Mouse (Mus musculus): Measurements from ENCODE around the gene Sephs2. TPM values are rescaled to one million over a fixed set of nuclear protein-coding genes. Genes with fewer than 3 reads are reported as not detected.
A peak's percentile ranks its signal among the peaks of the same experiment; 100 is the strongest.
"Not testable (repeated sequence)": the region's sequence is repeated elsewhere in the genome, so short reads cannot be mapped to it uniquely, and the experiment has no call there.

Gene Sephs2
- total RNA-seq, 2 experiments from 2014 or later: 86.4 to 88.8 TPM

DNA sequence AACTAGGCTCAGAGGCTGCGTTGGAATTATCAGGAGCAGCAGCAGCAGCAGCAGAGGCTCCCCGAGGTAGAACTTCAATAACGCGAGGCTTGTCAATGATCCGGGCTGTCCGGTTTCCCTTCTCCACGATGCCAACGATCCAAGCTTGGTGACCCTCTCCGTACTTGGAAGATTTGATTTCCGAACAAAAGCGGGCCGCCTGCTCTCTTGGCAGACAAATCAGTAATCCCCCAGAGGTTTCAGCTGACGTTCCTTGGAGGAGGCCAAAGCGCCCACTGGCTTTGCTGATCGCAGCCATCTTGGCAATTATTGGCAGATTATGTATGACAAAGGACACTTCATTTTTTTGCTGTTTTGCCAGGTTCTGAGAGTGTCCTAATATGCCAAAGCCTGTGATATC lies 1.3 kb downstream of the Sephs2 start:
- no peak for DNase-seq (ENCODE audit: low spot score in 2 of 2)

DNA sequence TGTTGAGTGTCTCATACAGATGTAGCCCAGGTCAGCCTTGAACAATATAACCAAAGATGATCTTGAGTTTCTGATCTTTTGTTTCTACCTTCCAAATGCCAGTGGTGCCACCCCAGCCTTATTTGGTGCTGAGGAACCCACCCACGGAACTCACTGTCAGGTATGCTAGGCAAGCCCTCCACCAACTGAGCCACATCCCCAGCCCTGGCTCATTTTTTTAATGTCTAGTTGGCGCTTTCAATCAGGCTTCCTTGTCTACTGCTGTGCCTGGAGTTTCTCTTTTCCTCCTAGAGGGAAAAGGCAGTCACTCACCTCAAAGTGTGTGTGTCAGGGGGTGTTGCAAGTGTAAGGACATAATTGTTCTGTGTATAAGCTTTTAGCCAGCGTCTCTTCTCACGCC lies 2.8 kb downstream of the Sephs2 start:
- no peak for DNase-seq (ENCODE audit: low spot score in 2 of 2)

GRCm38 (mm10) chr7:127270666-127271065 lies 3.2 kb downstream of the Sephs2 start:
- no peak for DNase-seq (ENCODE audit: low spot score in 2 of 2)

DNA sequence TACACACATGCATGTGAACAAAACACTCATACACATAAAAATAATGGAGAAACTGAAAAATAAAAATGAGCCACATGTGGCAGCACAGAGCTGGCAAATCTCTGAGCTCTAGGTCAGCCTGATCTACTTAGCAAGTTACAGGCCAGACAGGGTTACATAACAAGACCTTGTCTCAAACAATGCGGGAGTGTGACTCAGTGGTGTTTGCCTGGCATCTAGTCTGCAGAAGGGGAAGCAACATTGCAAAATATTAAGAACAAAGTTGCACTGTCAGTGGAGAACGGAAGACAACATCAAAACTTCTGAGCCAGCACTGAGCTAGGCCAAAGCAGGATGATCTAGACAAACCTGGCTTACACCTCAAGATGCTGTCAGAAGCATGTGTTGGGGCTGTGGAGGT lies 3.6 kb downstream of the Sephs2 start:
- no peak for DNase-seq (ENCODE audit: low spot score in 2 of 2)

GRCm38 (mm10) chr7:127263526-127263925 lies 10.3 kb downstream of the Sephs2 start:
- DNase-seq (ENCODE audit: low spot score in 2 of 2): no peak

GRCm38 (mm10) chr7:127262218-127262961 lies 11.5 kb downstream of the Sephs2 start:
- DNase-seq (ENCODE audit: low spot score in 2 of 2): no peak

GRCm38 (mm10) chr7:127260309-127261111 lies 13.3 kb downstream of the Sephs2 start, which contains the start of gene Dctpp1:
Gene Dctpp1 (minus strand): TSS chr7:127260709.
- peak; percentile 88 to 90 for DNase-seq (ENCODE audit: low spot score in 2 of 2)

DNA sequence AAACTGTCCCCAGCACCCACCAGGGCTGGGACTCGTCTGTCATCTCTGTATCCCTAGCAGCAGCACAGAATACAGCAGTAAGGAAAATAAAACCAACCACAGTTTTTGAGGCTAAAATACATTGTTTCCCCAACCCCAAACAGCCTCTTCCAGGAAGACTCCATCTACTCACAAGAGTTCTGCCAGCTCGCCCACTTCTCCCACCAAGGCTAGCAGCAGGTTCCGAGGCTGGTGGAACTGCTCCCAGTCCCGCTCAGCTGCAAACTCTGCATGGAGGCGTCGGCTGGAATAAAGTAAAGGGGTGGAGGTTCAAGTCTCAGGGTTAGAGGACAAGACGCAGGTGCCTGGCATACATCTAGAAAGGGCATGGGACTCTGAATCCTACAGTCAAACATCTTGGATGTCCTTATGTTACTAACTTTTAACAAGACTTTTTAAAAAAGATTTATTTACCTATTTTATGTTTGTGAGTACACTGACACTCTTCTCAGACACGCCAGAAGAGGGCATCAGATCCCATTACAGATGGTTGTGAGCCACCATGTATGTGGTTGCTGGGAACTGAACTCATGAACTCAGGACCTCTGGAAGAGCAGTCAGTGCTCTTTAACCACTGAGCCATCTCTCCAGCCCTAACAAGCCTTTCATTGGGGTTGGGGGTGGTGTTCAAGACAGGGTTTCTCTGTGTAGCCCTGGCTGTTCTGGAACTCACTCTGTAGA lies 14.5 kb downstream of the Sephs2 start:
- no peak for DNase-seq (ENCODE audit: low spot score in 2 of 2)

GRCm38 (mm10) chr7:127256518-127256917 lies 17.3 kb downstream of the Sephs2 start:
- no peak for DNase-seq (ENCODE audit: low spot score in 2 of 2)

DNA sequence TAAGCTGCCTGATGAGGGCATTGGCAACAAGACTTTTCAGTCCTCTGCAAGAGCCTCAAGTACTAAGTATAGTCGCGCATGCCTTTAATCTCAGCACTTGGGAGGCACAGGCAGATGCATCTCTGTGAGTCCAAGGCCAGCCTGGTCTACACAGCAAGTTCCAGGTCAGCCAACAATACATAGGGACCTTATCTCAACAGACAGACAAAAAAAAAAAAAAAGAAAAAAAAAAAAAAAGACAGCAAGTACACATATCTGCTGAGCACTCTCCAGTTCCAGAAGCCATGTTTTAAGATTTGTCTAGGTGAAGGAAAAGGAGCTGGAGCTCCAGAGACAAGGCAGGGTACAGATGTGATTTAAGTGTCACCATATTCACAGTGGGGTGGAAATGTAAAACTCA lies 17.9 kb downstream of the Sephs2 start:
- DNase-seq (ENCODE audit: low spot score in 2 of 2): no peak

DNA sequence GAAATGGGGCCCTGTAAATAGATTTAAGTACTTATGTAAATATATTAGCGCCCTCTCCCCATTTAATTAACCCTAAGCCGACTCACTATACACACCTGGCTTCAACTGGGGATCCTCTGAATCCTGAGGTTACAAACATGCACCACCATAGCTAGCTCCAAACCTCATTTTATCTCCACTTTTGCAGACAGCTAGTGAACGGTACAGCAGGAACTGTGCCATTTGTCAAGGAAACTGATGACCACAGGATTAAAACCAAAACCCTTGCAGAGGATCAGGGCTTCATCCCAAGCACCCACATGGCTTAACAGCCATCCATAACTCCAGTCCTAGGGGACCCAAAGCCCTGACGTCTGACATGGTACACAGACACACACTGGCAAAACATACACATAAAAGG lies 18.8 kb downstream of the Sephs2 start:
- no peak for DNase-seq (ENCODE audit: low spot score in 2 of 2)

DNA sequence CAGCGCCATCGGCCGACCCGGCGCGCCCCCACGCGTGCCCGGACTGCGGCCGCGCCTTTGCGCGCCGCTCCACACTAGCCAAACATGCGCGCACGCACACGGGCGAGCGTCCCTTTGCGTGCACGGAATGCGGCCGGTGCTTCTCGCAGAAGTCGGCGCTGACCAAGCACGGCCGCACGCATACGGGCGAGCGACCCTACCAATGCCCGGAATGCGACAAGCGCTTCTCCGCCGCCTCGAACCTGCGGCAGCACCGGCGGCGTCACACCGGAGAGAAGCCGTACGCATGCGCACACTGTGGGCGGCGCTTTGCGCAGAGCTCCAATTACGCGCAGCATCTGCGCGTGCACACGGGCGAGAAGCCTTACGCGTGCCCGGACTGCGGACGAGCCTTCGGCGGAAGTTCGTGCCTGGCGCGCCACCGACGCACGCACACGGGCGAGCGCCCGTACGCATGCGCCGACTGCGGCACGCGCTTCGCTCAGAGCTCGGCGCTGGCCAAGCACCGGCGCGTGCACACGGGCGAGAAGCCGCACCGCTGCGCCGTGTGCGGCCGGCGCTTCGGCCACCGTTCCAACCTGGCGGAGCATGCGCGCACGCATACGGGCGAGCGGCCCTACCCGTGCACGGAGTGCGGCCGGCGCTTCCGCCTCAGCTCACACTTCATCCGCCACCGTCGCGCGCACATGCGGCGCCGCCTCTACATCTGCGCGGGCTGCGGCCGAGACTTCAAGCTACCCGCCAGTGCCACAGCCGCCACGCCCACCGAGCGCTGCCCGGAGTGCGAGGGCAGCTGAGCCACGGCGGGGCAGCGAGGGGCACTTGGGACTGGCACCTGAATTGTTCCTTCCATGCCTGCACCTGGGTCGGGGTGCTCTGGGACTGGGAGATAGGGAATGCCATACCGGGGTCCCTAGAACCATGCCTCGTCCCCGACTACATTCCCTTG lies 19.8 kb downstream of the Sephs2 start:
- DNase-seq (ENCODE audit: low spot score in 2 of 2): peak; percentile 93

- DNase-seq (ENCODE audit: low spot score in 2 of 2): no peak
Measured at GRCm38 (mm10) chr7:127253341-127253740, 20.5 kb downstream of the Sephs2 start.

DNA sequence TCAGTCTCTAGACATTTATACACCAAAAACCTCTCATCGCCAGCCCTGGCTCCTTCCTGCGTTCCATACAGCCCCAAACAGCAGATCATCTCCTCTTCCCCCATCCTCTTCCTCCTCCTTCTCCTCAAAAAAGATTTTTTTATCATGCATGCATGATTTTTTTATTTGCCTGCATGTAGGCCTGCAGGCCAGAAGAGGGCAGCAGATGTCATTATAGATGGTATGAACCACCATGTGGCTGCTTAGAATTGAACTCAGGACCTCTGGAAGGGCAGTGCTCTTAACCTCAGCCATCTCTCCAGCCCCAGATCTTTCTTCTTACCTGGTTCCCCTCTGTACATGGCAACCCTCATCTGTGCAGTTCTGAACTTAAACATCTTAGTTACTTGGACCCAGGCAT lies 21.4 kb downstream of the Sephs2 start:
- DNase-seq (ENCODE audit: low spot score in 2 of 2): no peak

DNA sequence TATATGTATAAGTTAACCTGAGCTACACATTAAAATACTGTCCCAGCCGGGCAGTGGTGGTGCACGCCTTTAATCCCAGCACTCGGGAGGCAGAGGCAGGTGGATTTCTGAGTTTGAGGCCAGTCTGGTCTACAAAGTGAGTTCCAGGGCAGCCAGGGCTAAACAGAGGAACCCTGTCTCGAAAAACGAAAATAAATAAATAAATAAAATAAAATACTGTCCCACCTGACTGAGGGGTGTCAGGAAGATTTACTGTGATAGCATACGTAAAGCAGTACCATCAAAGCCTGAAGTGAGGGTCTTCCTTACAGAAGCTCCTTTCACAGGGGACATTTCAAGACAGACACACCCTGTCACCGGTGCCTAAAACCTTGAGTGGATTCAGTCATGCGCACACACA lies 23.3 kb downstream of the Sephs2 start:
- DNase-seq (ENCODE audit: low spot score in 2 of 2): not testable (repeated sequence)

GRCm38 (mm10) chr7:127244658-127245510 lies 29.0 kb downstream of the Sephs2 start:
- no peak for DNase-seq (ENCODE audit: low spot score in 2 of 2)

DNA sequence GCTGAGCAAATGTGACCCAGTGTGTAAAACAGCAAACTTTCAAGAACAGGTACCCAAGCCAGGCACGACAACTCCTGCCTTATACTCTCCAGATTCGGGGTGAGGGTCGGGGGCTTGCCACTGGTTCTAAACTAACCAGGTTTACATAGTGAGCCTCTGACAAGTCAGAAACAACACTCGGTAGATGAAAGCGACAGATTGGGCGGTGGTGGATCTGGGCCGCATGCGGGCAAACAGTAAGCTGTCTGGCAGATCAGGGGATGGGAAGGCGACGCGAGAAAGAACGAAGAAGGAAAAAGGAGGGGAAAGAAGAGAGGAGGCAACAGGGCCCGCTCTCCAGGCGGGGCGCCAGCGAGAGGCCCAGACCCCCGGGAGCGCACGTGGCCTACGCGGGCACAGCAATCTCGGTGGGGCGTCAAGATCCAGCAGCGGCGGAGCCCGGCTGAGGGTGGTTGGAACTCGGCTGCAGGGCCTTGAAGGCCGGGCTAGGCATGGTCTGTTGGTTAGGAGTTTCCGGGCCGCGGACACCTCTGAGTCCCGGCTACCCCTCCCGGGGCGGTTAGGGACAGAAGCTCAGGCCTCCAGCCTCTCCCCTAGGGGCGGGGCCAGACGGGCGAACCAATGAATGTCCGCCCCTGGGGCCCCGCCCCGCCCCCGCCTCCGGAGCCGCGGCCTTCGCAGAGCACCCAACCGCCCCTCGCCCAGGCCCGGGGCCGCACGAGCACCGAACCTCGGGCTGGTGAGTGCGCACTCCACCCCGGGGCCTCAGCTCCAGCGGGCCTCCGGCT lies 29.8 kb downstream of the Sephs2 start, which contains the start of gene Zfp771:
Gene Zfp771, plus strand, starts transcription at position 405 of the 788 bp plus-strand sequence.
- peak; percentile 95 to 96 for DNase-seq (ENCODE audit: low spot score in 2 of 2)

- no peak for DNase-seq (ENCODE audit: low spot score in 2 of 2)
Measured at GRCm38 (mm10) chr7:127243361-127243867, 30.4 kb downstream of the Sephs2 start.
